Mouse (Mus musculus): ENCODE data around the gene Klk10. TPM values are rescaled to one million over a fixed set of nuclear protein-coding genes. Genes with fewer than 3 reads are reported as not detected.

The Klk10 gene
- total RNA-seq (2021) = not detected

GRCm38 (mm10) chr7:43780746-43781145 lies at the start of gene Klk10:
TSS of gene Klk10 (plus strand) at chr7:43781035.
- DNase-seq = no peak
- intact Hi-C loops (cut with DNase I) = no loop called here

GRCm38 (mm10) chr7:43747788-43748187 lies 33.0 kb upstream of the Klk10 start:
- intact Hi-C loops (cut with DNase I) = no loop called here
- DNase-seq = peak; percentile 23 to 41

- no peak for DNase-seq
- intact Hi-C loops (cut with DNase I) = no loop called here
Observed at GRCm38 (mm10) chr7:43752806-43753205, 28.0 kb upstream of the Klk10 start.

- intact Hi-C loops (cut with DNase I) = no loop called here
- no peak for DNase-seq
Observed at GRCm38 (mm10) chr7:43766484-43766883, 14.4 kb upstream of the Klk10 start.

GRCm38 (mm10) chr7:43768597-43768996 lies 12.2 kb upstream of the Klk10 start, which contains the start of gene Klk12:
TSS of gene Klk12 (plus strand) at chr7:43768897.
- intact Hi-C loops (cut with DNase I) = no loop called here
- DNase-seq = no peak

GRCm38 (mm10) chr7:43769636-43770035 lies 11.2 kb upstream of the Klk10 start:
- intact Hi-C loops (cut with DNase I) = no loop called here
- DNase-seq = no peak

- intact Hi-C loops (cut with DNase I) = no loop called here
- no peak for DNase-seq
Observed at GRCm38 (mm10) chr7:43770701-43771100, 10.1 kb upstream of the Klk10 start.

GRCm38 (mm10) chr7:43771916-43772315 lies 8.9 kb upstream of the Klk10 start:
- intact Hi-C loops (cut with DNase I) = no loop called here
- no peak for DNase-seq

- intact Hi-C loops (cut with DNase I) = no loop called here
- DNase-seq = no peak
Observed at GRCm38 (mm10) chr7:43772901-43773300, 7.9 kb upstream of the Klk10 start.

GRCm38 (mm10) chr7:43774364-43774763 lies 6.5 kb upstream of the Klk10 start, which contains the start of gene Klk11:
TSS of gene Klk11 (plus strand) at chr7:43774604.
- intact Hi-C loops (cut with DNase I) = no loop called here
- DNase-seq = no peak

GRCm38 (mm10) chr7:43774802-43775201 lies 6.0 kb upstream of the Klk10 start:
- no peak for DNase-seq
- intact Hi-C loops (cut with DNase I) = no loop called here

GRCm38 (mm10) chr7:43775311-43776057 lies 5.4 kb upstream of the Klk10 start:
- intact Hi-C loops (cut with DNase I) = no loop called here
- DNase-seq = no peak

GRCm38 (mm10) chr7:43776506-43776905 lies 4.3 kb upstream of the Klk10 start:
- DNase-seq = no peak
- intact Hi-C loops (cut with DNase I) = no loop called here

GRCm38 (mm10) chr7:43777423-43777822 lies 3.4 kb upstream of the Klk10 start:
- intact Hi-C loops (cut with DNase I) = no loop called here
- no peak for DNase-seq

- intact Hi-C loops (cut with DNase I) = no loop called here
- DNase-seq = no peak
Observed at GRCm38 (mm10) chr7:43778176-43778970, 2.5 kb upstream of the Klk10 start.

- intact Hi-C loops (cut with DNase I) = no loop called here
- DNase-seq = no peak
Observed at GRCm38 (mm10) chr7:43780241-43780640, 594 bp upstream of the Klk10 start.

GRCm38 (mm10) chr7:43781541-43781940 lies 706 bp downstream of the Klk10 start:
- intact Hi-C loops (cut with DNase I) = no loop called here

GRCm38 (mm10) chr7:43782275-43783265 lies 1.7 kb downstream of the Klk10 start:
- DNase-seq = peak; percentile 77 to 89
- intact Hi-C loops (cut with DNase I) = loop anchor here (1.0 kb wide), 1 partner anchor 101 kb away; no protein-coding TSS in a partner anchor

More at GRCm38 (mm10) chr7:43781541-43781940, 706 bp downstream of the Klk10 start:
- no peak for DNase-seq

GRCm38 (mm10) chr7:43785286-43785685 lies 4.5 kb downstream of the Klk10 start:
- DNase-seq = no peak
- intact Hi-C loops (cut with DNase I) = no loop called here

- intact Hi-C loops (cut with DNase I) = loop anchor here (2.0 kb wide), 1 partner anchor 107 kb away; no protein-coding TSS in a partner anchor
- no peak for DNase-seq
Observed at GRCm38 (mm10) chr7:43788096-43788495, 7.3 kb downstream of the Klk10 start.
